Mouse (Mus musculus) thymus, postnatal 14 days (tissue): ENCODE data around the gene Hoxd1.

ENCODE experiments used
- DNase-seq: peaks from one replicate; pipeline ENCODE4 v3.0.0; 2021

Gene Hoxd1

DNA sequence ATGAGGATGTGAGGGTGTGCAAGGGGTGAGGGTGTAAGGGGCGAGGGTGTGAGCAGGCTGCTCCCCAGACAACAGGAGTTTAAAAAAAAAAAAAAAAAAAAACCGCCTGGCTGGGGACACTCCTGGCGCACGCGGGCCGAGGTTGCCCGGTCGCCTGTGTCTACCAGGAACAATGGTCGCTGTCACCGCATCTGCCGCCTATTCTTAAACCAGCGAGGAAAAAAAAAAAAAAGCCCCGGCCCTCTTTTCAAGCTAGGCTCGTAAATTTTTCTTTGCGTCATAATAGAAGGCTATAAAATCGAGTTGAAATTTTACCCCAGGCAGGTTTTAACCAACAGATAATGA is 29.5 kb upstream of the Hoxd1 start:
- no peak for DNase-seq

DNA sequence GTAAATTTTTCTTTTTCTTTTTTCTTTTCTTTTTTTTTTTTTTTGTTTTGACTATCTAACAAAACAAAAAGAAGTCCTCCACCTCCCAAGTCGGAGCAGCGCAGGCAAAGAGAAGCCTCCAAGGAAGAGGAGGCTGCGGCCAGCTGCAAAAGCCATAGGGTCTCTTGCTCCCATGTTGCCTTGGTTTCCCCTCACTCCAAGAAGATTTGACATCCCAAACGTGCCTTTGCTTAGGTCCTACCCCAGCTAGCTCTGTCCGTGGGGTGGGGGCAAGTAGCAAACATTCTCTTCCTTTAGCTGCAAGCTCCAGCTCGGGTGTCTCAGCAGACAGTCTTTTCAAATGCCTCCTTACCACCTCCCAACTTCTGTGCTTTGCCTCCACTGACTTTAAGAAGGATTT is 29.0 kb upstream of the Hoxd1 start:
- DNase-seq = no peak

DNA sequence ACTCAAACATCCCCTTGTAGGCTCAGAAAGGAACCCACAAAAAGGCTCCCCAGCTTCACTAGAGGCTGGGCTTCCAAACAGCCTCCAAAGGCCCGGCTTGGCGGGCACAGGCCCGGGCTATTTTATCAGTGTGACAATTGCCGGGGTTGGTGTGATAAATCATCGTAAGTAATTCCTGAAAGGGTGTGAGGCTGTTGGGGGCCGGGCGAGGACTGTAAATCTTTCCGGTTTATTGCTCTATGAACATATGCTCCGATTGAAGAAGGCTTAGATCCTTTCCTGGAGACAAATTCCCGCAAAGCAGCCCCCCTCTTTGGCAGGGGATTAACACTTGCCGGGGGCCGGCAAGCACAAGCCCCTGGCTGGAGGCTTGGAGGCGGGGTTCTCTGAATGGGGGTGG is 28.3 kb upstream of the Hoxd1 start:
- DNase-seq = no peak

DNA sequence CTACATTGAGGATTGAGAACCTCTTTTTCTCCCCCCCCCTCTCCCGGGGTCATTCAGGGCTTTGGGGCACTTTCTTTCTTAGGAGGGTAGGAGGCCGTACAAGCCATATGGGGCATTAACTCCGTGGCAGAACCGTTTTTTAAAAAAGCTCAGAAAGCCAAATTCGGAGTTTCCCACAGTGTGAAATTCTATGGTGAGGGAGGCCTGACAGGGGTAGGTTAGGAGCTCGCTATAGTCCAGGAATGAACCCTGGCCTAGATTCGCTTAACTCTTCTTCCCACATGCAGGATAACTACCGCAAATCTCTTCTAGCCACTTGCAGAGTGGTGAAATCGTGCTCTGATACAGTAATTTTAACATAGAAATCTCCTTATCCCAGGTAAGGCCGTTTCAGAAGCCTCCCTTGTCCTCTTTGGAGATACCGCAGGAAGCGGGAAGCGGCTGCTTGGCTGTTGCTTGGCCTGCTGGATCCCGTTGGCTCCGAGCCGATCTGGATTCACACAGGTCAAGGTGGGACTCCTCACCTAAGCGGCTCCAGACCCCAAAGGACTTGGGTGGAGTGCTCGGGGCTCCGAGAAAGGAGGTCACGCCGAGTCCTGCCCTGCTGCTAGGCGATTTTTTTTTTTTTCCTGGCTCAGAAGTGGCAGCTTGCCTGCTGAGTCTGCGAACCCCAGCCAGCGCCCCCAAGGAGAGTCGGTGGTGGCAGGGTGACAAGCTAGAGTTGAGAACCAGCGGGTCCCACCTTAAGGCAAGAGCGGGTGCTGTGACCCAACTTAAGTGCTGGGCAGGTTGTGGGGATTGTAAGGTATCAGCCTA is 27.6 kb upstream of the Hoxd1 start:
- no peak for DNase-seq

DNA sequence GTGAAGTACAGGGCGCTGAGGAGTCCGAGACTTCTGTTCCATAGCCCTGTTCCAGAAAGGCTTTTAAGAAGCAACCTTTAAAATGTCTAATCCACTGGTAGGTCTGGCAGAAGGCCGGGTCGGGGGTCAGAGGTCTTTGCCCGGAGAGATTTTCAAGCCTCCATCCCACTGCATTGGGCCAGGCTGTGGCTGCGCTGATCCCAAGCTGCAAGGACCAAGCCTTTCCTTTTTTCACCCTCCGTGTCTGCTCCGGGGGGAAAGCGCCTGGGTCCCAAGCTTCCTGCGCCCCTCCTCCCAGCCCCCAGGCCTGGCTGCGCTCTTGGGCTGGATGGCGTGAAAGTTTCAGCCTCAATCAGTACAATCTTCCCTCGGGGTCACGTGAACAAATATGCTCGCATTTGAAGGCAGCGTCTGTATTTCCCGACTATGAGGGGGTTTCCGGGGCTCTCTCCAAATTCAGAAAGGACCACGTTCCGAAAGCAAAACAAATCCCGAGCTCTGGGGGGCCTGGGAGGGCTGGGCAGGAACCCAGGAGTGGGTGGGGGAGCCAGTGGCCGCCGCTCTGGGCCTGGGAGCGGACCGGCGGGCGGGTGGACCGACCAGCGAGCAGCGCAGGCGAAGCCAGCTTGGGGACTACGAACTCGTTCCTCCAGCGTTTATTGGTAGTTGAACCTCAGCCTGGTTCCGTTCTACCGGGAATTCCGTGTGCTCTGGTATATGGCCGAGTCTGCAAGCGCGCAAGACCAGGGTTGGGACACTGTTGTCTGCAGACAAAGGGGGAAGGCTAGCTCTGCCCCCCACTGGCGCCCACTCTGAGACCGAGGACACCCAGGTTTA is 26.7 kb upstream of the Hoxd1 start:
- DNase-seq = no peak

DNA sequence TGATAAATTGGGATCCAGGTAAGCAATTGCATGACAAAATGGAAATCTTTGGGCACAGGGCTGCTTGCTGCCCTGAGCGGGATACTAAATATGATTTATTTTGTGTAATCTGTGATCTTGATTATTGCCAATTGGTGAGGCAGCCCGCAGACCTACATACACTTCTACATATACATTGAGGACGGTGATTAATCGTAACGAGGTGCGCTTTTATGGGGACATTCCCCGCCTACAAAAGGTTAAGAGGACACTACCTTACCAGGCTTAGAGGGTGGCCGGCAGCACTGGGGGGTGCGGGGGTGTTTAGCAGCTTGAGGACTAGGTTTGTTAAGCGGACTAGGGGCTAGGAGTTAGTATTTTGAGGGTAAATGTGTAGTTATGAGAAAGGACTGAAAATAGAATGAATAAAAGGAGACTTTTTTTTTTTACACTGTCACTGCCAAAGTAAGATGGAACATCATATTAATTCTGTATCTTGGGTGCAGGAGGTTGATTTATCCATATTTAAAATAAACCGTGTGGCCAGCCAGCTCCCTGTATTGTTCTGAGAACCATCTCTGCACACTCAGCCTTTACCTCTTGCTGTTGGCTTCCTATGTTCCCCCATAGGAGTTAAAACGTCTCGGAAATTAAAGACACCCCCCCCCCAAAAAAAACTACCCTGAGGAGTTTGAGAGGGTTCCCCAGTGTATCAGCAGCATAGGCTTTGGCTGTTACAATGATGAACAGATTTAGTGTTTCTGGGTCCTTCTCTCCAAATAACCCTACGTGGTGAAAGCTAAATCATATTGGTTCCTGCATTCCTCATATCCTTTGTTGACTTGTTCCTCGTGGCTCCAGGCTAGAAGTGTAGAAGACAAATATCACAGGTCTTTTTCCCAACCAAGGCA is 25.8 kb upstream of the Hoxd1 start:
- no peak for DNase-seq

DNA sequence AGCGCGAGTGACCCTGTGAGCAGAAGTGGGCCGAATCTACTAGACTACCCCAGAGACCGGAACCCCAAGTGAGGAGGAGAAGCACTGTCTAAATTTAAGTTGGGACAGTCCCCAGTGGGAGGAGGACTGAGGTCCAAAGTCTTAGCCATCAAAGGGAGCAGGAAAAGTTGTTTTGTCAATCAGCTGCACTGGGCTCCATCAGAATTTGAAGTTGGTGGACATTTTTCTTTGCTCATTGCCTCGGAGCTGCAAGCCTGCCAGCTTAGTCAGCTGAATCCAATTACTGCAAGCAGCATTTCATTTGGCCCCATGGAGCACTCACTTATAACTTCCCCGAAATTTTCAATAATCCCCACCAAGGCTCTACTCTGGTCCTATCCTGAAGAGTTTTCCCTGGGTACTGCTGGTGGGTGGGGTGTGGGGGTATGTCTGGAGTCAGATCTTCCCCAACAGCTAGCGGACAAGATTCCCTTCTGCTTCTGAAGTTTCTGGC is 25.2 kb upstream of the Hoxd1 start:
- DNase-seq = no peak

DNA sequence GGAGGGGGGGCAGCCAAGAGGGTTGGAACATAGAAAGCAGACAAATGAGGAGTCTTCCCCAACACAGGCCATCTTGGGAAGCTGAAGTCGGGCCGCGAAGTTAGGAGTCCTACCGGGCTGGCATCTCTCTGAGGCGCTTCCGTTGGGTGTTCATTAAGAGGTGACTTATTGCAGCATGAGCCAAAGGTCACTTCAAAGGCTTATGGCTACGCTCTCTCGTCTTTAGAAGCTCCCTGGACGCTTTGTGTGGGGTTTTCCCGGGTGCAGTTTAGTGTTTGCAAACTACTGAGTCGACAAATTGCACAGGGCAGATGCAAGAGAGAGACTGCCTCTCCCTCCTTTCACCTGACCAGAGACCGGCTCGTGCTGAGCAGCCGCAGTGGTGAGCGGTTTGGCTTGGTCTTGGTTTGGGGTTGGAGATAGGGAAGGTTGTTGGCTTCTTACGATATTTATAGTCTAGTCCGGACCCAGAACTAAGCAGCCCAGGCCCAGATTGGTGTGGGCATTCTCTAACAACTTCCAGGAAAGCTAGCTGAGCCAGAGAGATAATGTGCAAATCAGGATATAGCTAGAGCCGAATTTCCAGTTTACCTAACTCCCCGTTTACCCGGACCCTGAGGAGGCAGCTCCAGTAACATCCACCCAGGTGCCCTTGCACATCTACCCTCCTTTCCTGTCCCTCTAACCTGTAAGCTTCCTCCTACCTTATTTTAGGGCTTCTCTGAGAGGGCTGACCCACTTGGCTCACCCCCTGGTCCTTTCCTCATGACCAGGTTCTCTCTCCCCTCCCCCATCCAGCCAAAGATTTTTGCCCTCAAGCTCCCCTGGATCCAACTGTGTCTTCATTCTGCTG is 23.9 kb upstream of the Hoxd1 start:
- no peak for DNase-seq

DNA sequence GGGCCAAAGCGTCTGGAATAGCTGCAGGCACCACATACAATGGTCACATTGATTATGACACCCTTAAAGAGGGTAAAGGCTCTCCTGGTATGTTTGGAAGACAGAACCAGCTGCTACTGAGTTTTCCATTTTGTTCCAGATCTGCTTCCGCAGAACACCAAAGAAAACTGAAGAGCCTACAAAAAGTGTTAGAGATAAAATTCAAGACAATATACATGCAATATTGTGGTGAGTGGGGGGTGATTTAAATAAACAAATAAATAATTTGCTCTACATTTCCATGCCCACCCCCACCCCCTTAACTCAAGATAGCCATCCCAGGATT is 23.3 kb upstream of the Hoxd1 start:
- DNase-seq = no peak

DNA sequence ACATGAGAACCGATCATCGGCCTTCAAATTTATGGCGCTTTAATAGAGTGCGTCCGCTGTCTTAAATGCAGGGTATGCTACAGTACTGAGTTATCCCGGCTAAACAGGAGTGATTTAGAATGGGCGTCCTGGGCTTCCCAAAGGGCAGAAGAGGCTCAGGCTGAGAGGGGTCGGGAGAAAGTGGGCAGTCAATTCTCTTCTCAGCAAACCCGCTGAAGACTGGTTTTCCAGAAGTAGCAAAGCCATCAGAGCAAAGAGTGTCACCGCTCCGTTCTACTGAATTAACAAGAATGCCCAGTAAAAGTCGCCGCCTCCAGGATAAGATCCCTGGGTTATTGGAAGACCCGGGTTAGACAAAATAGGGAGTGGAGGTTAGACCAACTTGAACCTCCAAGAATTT is 22.9 kb upstream of the Hoxd1 start:
- DNase-seq = no peak

DNA sequence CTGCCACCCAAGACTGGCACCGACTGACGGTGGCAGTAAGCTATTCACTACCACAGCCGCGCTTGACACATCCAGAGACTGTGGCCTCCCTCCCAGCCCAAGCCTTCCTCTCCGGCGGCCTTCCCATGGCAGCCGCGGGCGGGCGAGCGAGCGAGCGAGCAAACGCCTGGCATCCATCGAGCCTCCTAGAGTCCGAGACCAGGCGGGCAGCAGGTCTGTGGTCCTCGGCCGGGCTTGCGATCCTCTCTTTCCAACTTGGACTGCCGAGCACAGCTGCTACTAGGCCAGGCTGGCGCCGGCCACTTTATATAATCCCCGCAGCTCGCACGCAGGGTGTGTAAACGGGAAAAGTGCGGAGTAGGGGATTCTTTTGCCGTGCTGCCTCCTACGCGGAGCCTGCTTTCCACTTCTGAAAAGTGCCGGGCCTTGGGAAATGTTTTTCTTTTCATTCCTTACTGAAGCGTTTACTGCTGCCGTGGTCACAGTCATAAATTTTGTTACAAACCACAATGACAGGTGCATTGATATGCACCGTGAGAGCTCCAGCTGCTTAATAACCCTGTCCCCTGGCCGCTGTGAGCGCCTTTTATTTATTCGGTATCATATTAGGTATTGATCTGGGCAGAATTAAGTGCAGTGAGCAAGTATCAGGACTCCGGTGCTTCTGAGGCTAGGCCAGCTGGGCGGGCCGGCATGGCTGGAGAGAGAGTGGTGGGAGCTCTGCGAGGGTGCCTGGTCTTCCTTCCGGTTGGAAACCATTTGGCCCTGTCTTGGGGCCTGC is 22.3 kb upstream of the Hoxd1 start:
- no peak for DNase-seq

DNA sequence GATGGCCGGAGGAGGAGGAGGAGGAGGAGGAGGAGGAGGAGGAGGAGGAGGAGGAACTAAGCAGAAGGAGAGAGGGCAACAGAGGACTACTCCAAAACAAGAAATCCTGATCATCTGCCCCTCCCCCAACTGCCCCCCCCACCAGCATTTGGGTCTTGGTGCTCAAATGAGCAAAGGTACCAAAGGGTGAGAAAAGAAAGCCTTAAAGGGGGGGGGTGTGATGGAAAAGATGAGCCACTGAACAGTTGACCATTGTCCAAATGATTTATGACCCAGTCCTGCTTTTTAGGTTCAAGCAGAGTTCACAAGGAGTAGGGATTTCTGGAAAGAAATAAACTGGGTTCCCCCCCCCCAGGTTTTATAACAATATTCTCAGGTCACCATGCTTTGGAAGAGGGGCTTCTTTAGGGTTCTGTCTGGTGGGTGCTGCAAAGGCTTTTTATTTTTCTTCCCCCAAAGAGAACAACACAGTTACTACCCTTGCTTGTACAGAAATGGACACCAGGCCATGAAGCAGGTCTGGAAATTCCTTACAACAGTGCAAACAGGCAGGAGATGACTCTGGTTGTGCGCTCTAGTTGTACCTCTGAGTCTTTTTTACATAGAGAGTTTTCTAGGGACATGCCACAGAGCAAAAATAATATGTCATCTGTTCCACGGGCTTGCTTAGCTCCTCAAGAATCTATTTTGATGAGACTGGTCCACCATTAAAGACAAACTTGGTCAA is 21.4 kb upstream of the Hoxd1 start:
- no peak for DNase-seq

DNA sequence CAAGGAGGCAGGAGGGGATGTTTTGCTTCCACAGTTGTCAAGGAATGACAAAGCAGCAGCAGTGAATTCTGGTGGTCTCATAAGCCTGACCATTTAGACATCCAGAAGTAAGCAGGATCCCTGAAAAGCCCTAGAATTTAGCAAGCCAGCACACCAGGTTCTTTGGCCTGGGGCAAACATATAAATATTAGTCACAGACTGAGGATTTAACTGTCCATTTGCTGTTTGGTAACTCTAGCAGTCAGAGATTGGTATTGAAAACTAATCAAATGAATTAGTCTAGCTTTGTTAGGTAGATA is 20.9 kb upstream of the Hoxd1 start:
- no peak for DNase-seq

DNA sequence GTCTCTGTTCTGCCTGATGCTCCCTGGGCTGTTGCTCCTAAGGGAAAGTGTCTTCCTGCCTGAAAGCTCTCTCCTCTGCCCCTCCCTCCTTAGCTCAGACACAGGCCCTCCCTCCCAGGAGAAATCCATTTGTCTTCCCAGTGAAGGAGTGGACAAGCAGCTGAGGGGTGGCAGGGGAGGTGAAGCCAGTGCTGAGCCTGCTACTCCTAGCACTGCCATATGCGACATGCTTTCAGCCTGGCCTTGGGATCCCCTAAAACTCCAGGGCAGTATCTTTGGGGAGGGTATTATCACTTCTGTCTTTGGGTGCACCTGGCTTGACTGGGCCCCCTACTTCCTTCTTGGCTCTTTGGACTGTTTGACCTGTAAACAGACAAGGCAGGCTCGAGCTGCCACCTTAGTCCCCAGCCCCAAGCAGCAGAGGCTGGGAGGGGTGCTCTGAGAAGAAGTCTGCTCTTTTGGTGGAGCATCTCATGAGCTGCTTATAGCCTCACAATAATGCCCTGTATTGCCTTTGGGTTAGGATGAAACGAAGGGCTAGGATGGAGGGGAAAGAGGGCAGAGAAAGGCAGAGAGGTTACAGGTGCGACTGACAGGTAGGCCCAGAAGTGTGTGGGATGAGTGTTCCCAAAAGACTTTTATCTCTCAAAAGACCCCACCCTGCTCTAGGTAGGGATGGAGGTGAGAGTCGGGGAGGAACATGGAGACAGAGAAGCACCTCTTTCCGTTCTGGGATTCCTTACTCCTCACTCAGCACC is 17.1 kb upstream of the Hoxd1 start:
- DNase-seq = no peak

DNA sequence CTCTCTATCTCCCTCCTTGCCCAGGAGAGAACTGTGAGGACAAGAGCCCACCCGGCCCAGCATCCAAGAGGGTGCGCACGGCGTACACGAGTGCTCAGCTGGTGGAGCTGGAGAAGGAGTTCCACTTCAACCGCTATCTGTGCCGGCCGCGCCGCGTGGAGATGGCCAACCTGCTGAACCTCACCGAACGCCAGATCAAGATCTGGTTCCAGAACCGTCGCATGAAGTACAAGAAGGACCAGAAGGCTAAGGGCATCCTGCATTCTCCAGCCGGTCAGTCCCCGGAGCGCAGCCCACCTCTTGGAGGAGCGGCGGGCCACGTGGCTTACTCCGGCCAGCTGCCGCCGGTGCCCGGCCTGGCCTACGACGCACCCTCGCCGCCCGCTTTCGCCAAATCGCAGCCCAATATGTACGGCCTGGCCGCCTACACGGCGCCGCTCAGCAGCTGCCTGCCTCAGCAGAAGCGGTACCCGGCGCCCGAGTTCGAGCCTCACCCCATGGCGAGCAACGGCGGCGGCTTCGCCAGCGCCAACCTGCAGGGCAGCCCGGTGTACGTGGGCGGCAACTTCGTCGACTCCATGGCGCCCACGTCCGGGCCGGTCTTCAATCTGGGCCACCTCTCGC is 16.4 kb upstream of the Hoxd1 start:
- no peak for DNase-seq

DNA sequence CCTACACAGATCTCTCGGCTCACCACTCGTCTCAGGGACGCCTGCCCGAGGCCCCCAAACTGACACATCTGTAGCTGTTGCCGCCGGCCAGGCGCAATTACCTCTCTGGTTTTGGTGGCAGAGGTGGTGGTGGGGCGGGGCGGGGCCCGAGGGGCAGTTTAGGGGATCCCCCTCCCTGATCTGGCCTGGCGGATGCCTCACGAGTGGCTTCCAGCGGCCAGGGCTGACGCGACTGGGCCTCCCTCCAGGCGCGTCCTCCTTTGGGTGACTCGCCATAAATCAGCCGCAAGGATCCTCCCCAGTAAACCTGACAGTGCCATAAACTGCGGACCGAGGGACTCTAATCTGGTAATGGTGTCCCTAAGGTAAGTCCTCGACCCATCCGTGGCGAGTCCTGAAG is 15.8 kb upstream of the Hoxd1 start:
- no peak for DNase-seq

DNA sequence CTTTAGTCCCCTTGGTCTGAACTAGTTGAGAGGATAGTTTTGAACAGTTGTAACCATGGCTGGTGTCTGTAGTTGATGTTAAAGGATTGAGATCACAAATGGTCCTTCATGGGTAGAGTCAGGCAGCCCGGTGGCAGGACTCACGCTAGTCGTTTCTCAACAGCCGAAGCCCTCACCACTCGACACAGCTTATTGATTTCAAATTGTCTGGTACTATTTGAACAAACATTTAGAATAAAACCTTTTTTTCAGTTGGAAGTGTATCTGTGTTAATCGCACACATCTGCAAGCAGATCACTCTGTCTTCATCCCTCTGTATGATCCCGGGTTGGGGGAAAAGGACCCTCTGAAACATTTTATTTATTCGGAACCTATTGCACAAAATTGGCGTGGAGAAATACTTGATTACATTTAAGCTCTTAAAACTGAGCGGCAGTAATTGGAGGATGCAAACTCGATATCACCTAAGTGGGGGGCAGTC is 15.1 kb upstream of the Hoxd1 start:
- no peak for DNase-seq

DNA sequence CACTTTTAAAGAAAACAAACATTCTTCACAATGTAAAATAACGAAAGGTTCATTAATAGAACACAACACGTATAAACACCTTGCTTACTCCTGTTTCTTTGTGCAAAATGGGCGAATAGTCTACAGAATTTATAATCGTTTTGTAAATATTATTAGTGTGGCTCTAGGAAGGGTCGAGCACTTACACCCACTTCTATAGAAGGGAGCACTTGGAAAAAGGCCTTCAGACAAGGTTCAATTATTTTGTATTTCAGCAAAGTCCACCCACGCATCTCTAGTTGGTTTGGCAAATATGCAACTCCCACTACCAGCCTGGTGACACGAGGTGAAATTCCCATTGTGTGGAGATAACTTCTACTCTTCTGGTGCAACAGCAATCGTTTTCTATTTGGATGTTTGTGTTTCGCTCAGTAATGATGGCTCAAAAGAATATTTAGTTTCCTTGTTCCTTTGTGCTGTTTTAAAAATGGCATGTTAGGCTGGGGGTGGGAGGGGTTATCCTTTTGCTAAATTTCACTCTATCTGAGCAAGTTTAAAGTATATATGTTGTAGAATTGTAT is 14.3 kb upstream of the Hoxd1 start:
- no peak for DNase-seq
